Mouse (Mus musculus): Measurements from ENCODE around the gene Plcb4.
"Not testable (repeated sequence)": the region's sequence is repeated elsewhere in the genome, so short reads cannot be mapped to it uniquely, and the experiment has no call there.

Plcb4 gene

GRCm38 (mm10) chr2:135954760-135955548 is 296.1 kb downstream of the Plcb4 start:
- no peak for DNase-seq (ENCODE audit: low spot score)

DNA sequence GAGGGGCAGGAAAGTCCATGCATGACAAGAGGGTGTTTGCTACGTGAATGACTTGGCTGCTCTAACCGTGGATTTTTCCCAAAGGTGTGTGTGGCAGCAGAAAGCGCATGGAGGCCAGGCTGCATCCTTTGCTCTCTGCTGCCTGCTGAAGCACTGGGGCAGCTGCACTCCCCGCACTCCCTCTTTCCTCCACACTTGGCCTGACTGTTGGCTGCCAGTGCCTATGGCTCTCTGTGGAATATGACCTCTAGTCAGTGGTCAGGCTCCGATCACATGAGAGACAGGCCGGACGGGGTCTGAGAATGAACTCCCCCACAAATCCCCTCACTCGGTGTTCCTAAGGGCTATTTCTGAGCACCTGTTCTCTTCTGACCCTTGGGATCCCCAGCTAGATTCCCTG is 297.0 kb downstream of the Plcb4 start:
- no peak for DNase-seq (ENCODE audit: low spot score)

DNA sequence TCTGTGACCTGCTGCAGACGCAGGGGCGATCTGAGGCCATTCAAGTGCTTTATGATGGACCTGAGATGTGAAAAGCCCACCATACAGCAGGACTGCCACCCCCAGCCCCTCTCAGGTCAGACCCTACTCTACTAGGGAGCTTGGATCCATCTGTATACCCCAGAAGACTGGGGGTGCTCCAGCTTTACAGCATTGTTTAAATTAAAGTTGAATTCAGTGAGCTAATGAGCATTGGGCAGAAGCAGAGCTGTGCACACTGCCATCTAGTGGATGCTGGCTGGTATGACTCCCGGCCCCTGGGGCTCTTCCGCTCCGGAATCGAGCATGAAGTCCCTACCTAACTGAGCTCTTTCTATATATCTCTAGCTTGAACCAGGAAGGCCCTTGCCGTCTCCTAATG is 298.9 kb downstream of the Plcb4 start:
- DNase-seq (ENCODE audit: low spot score) = peak; percentile 53

DNA sequence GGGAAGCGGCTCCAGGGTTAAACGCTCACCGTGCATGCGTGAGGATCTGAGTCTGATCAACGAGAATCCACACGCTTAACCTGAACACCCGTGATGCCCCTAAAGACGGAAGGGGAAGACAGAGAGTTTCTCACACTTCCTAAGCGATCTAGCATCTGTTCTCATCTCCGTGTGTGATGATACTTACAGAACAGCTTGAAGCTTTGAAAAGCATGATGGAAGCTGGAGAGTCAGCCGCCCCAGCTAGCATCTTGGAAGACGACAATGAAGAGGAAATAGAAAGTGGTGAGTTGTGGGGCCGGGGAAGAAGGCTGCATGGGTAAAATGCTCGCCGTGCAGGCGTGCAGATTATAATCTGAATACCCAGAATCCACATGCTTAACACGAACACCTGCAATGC is 299.6 kb downstream of the Plcb4 start:
- DNase-seq (ENCODE audit: low spot score) = no peak

- no peak for DNase-seq (ENCODE audit: low spot score)
Measured at GRCm38 (mm10) chr2:135963089-135963488, 304.3 kb downstream of the Plcb4 start.

GRCm38 (mm10) chr2:135966871-135967557 is 308.2 kb downstream of the Plcb4 start:
- DNase-seq (ENCODE audit: low spot score) = peak; percentile 27

DNA sequence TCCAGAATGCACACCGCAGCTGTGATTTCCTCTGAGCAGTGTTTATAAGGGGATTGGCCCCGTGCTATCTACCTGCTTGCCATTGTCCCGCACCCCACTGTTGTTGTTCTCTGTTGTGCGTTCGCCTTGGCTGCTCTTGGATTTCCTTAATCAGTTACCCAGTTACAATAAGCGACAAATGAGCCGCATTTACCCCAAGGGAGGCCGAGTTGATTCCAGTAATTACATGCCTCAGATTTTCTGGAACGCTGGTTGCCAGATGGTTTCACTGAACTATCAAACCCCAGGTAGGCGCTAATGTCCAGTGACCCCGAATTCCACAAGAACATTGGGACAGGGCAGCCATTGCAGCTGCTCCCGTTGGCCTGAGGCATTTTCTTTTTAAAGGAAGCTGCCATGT is 309.3 kb downstream of the Plcb4 start:
- DNase-seq (ENCODE audit: low spot score) = no peak

GRCm38 (mm10) chr2:135970902-135971301 is 312.1 kb downstream of the Plcb4 start:
- DNase-seq (ENCODE audit: low spot score) = no peak

DNA sequence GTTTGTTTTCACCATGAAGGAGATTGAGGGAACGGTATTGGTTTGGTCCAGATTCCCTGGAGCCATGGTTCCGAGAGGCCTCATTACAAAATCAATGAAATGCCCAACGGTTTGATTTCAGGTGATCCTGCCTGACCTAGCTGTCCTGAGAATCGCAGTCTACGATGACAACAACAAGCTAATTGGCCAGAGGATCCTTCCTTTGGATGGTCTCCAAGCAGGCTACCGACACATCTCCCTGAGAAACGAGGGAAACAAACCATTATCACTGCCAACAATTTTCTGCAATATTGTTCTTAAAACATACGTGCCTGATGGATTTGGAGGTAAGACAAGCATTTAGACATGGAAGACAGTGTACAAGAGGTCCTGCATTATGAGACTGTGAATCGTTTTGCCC is 317.2 kb downstream of the Plcb4 start:
- DNase-seq (ENCODE audit: low spot score) = no peak

DNA sequence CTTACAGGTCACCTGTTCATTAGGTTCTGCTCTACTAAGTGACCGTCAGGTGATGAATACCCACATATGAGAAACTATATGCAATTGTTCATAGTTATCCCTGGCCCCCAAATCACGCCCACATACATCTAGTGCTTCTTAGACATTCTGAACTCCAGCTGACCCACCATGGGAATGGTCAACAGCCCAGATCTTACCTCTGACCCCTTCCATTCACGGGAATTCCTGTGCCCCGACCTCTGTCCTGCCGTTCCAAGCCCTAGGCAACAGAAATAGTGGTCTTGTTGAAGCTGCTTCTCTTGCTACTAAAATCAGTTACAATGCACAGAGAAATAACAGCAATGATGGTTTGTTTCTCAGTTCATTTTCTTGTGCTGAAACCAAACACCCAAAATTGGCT is 320.0 kb downstream of the Plcb4 start:
- no peak for DNase-seq (ENCODE audit: low spot score)

DNA sequence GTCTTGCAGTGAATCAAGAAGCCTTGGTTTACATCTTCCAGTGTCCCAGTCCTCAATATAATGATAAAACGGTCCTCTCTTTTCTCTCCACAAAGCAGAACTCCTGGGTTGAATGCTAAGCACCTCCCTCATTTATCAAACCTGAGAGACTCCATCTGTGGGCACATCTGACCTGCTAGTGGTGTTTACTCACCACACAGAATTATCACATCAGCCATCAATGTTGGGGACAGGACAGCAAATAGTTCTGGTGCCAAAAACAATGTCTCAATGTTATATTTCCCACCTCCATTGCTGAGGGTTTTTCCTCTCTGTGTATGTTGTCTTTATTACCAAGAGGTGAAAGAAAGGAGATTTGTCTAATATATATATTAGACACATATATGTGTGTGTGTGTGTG is 321.6 kb downstream of the Plcb4 start:
- no peak for DNase-seq (ENCODE audit: low spot score)

DNA sequence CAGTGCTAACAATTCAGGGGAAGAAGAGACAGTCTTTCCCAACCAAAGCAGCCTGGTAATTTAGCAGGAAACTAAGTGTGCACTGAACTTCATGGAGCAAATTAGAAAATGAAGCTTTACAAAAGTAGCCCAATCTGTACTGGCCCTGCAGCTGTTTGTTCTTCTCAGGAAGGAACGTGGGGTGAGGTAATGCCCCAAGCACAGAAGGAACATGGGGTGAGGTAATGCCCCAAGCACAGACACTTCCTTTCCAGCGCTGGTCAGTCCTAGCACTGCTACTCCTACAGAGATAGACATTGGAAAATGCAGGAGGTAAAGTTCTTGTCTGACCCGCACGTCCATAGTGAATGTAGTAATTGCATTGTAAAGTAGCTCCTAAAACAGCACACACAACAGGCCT is 325.2 kb downstream of the Plcb4 start:
- DNase-seq (ENCODE audit: low spot score) = no peak

GRCm38 (mm10) chr2:135985536-135986265 is 326.9 kb downstream of the Plcb4 start:
- DNase-seq (ENCODE audit: low spot score) = no peak

GRCm38 (mm10) chr2:135988475-135988874 is 329.7 kb downstream of the Plcb4 start:
- not testable (repeated sequence) for DNase-seq (ENCODE audit: low spot score)

- not testable (repeated sequence) for DNase-seq (ENCODE audit: low spot score)
Measured at GRCm38 (mm10) chr2:135990686-135991085, 331.9 kb downstream of the Plcb4 start.

DNA sequence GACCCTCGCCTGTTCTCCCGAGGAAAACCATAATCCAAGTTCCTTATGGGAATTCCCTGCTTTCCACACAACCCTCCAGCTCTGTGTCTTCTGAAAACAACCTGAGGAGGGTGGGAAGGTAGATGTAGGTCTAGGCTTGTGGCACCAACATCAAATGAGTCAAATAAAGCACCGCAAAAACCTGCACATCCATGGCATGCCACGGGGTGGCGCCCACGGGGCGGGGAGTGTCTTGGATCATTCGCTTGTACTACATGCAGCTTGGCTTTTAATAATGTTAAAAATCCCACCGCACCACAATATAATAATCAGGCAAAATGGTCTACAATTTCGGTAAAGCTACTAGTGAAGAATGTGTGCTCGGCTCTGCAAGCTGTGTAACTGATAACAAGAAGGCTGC is 334.5 kb downstream of the Plcb4 start:
- no peak for DNase-seq (ENCODE audit: low spot score)

DNA sequence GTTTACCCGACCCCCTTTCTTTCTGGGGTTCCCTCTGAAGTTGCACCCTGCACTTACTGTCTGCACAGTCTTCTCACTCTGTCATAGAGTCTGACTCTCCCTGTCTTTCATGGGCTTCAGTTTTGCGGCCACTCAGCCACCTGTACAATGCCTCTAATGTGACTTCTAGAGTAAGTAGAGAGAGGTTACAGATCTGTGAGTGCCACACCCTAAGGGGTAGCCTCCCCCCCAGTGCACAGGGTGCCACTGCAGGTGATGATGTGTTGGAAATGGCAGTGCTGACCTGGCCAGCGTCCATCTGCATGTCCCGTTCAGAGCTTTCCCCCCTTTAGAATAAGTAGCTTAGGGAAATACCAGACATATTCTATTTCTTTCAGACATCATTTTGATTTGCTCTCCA is 336.4 kb downstream of the Plcb4 start:
- DNase-seq (ENCODE audit: low spot score) = no peak

- no peak for DNase-seq (ENCODE audit: low spot score)
Measured at GRCm38 (mm10) chr2:135996936-135997335, 338.1 kb downstream of the Plcb4 start.

- DNase-seq (ENCODE audit: low spot score) = no peak
Measured at GRCm38 (mm10) chr2:135997361-135998150, 338.7 kb downstream of the Plcb4 start.

GRCm38 (mm10) chr2:135998886-135999285 is 340.1 kb downstream of the Plcb4 start:
- DNase-seq (ENCODE audit: low spot score) = no peak

- no peak for DNase-seq (ENCODE audit: low spot score)
Measured at GRCm38 (mm10) chr2:135999361-135999760, 340.6 kb downstream of the Plcb4 start.

- DNase-seq (ENCODE audit: low spot score) = no peak
Measured at GRCm38 (mm10) chr2:136000933-136001332, 342.1 kb downstream of the Plcb4 start.

Data from urinary bladder, postnatal 25 days (tissue).